Mouse (Mus musculus) embryonic facial prominence, embryonic 11.5 days (tissue): Measurements from ENCODE around the gene Gltp. TPM values are rescaled to one million over a fixed set of nuclear protein-coding genes. Genes with fewer than 3 reads are reported as not detected.
A peak's percentile ranks its signal among the peaks of the same experiment; 100 is the strongest.

Source experiments
- ATAC-seq: fragments of 200-750 bp; cut with Nextera tagmentation; replicated peaks from 2 replicates; pipeline ENCODE4 v1.8.0; 2017; ENCODE audit warnings: low read depth; ENCODE audit not compliant: insufficient number of reproducible peaks, low FRiP score, low TSS enrichment
- DNase-seq: peaks from one replicate; pipeline ENCODE4 v3.0.0-alpha.2; 2015; ENCODE audit warnings: low spot score
- H3K27ac ChIP-seq: fragments of 300-500 bp; sonication (generic); replicated peaks from 2 replicates; pipeline ENCODE4 v1.5.1; 2014; ENCODE audit warnings: mild to moderate bottlenecking, low read depth, low read length, control low read depth
- H3K27me3 ChIP-seq: fragments of 300-500 bp; sonication (generic); 2 replicates; pipeline ENCODE4 v1.6.1; 2014; ENCODE audit warnings: mild to moderate bottlenecking, low read length, moderate library complexity, mixed read lengths; ENCODE audit not compliant: control insufficient read depth, insufficient read depth
- H3K36me3 ChIP-seq: fragments of 300-500 bp; sonication (generic); replicated peaks from 2 replicates; pipeline ENCODE4 v1.6.1; 2014; ENCODE audit warnings: low read depth, mild to moderate bottlenecking, low read length, moderate library complexity, mixed read lengths; ENCODE audit not compliant: control insufficient read depth, insufficient read depth
- H3K4me1 ChIP-seq: fragments of 300-500 bp; sonication (generic); 2 replicates; pipeline ENCODE4 v1.6.1; 2014; ENCODE audit warnings: low read length, mixed read lengths; ENCODE audit not compliant: control insufficient read depth, insufficient read depth
- H3K4me2 ChIP-seq: fragments of 300-500 bp; sonication (generic); 2 replicates; pipeline ENCODE4 v1.6.1; 2014; ENCODE audit warnings: low read depth, mild to moderate bottlenecking, control low read depth, low read length, moderate library complexity
- H3K4me3 ChIP-seq: fragments of 300-500 bp; sonication (generic); 2 replicates; pipeline ENCODE4 v1.5.1; 2014; ENCODE audit warnings: low read depth, low read length, control low read depth
- H3K9ac ChIP-seq: fragments of 300-500 bp; sonication (generic); replicated peaks from 2 replicates; pipeline ENCODE4 v1.6.1; 2014; ENCODE audit warnings: mild to moderate bottlenecking, control low read depth, low read length
- H3K9me3 ChIP-seq: fragments of 300-500 bp; sonication (generic); replicated peaks from 2 replicates; pipeline ENCODE4 v1.6.1; 2016; ENCODE audit warnings: mild to moderate bottlenecking, low read length, inconsistent platforms, mixed read lengths; ENCODE audit not compliant: control insufficient read depth
- WGBS: fragments of 180-500 bp; shearing (Covaris S2); extraction: QIAGEN DNeasy Blood & Tissue Kit; methylation state at CpG from one replicate; pipeline ENCODE4 v1.1.7; 2014; 5-methylcytosine and 5-hydroxymethylcytosine counted together
- microRNA-seq: library from miRNA; unstranded; fragments of <30 nt; microRNA quantifications from one replicate; pipeline ENCODE4, GENCODE M21; 2016; ENCODE audit warnings: borderline number of aligned reads
- polyA plus RNA-seq: library from polyadenylated mRNA; unstranded; fragments of >200 nt; fragmentation: Nextera tagmentation; extraction: Ambion mirVana; gene quantifications from 2 replicates; pipeline ENCODE4 v1.2.1, GENCODE M21; 2014

Gltp gene
- polyA plus RNA-seq, 1 experiment from 2014 or later, result 57.3 TPM

DNA sequence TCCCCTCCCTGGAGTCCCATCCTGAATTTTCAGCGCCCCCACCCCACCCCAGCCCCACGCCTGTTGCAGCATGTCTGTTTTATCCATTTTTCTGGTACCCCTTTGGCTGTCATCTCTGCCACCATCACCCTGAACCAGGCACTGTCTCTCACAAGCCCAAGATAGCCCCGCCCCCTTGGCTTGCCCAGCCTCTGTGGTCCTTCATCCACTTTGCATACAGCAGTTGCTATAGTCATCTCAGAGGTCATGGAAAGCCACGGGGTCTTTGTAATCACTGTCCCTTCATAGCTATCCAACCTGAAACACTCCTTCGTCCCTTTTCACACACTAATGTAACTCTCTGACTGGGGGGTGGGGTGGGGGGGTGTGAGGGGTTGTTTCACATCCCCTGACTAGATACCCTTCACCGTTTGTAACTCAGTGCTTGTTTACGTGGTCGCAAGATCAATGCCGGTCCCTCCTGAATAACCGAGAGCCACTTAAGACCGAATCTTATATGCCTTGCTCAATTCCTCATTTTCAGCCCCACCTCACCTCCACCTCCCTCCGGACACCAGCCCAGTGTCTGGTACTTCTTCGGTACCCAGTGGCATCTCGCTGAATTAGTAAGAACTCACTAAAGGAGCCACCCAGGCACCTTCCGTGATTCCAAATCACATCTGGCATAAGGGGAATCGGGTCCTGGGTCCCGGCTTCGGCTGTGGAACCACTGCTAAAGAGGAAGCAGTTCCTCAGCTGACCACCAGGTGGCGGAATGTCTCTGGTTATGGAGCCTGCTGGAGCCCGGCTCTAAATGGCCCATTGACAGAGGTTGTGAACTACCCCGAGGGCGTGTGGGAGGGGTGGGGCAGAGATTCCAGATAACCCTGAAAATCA is 51.8 kb downstream of the Gltp start:
- Histone ChIP-seq H3K9ac (peak overlapping the region; percentile 22; the same call in 1 of the 2 replicates), H3K27me3 (no peaks in the 10 kb centered on the region), H3K4me3 (no peak overlapping the region), H3K4me2 (peak overlapping the region; percentile 29), H3K36me3 (no peaks in the 10 kb centered on the region), H3K9me3 (no peaks in the 10 kb centered on the region), H3K27ac (no peak overlapping the region), H3K4me1 (peaks cover 5% of the 10 kb centered on the region; the same call in 1 of the 2 replicates)
- DNase-seq (peak; percentile 95), ATAC-seq (peak; percentile 53; the same call in 1 of the 2 replicates)
- 16% methylated on average over 22 of the region's 22 CpGs for whole genome bisulfite sequencing

- DNase-seq (no peak), ATAC-seq (no peak)
- Histone ChIP-seq H3K36me3 (no peaks in the 10 kb centered on the region), H3K4me2 (no peak overlapping the region), H3K9ac (no peak overlapping the region), H3K27me3 (no peaks in the 10 kb centered on the region), H3K4me3 (no peak overlapping the region), H3K4me1 (peaks cover 5% of the 10 kb centered on the region; the same call in 1 of the 2 replicates), H3K27ac (no peak overlapping the region), H3K9me3 (no peaks in the 10 kb centered on the region)
- WGBS, result 81% methylated on average over 25 of the region's 25 CpGs
Observed at GRCm38 (mm10) chr5:114636091-114636490, 54.7 kb downstream of the Gltp start.

DNA sequence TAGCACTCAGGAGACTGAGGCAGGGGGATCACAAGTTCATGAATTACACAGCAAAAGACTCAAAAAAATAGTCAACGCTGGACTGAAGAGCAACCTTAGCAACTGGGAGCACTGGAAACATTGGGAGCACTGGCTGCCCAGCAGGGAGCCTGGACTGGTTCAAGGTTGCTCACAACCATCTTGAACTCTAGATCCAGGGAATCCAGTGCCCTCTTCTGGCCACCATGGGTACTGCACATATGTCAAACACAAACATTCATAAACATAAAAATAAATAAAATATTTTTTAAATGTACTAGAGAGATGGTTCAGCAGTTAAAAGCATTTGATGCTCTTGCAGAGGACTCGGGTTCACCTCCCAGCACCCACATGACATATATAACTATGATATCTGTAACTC is 59.4 kb downstream of the Gltp start:
- Histone ChIP-seq H3K36me3 (no peaks in the 10 kb centered on the region), H3K4me2 (no peak overlapping the region), H3K4me1 (no peaks in the 10 kb centered on the region), H3K9me3 (no peaks in the 10 kb centered on the region), H3K27ac (no peak overlapping the region), H3K4me3 (no peak overlapping the region), H3K27me3 (no peaks in the 10 kb centered on the region), H3K9ac (no peak overlapping the region)
- no peak for ATAC-seq
- WGBS, result 50% methylated on average over 2 of the region's 2 CpGs
- no peak for DNase-seq

DNA sequence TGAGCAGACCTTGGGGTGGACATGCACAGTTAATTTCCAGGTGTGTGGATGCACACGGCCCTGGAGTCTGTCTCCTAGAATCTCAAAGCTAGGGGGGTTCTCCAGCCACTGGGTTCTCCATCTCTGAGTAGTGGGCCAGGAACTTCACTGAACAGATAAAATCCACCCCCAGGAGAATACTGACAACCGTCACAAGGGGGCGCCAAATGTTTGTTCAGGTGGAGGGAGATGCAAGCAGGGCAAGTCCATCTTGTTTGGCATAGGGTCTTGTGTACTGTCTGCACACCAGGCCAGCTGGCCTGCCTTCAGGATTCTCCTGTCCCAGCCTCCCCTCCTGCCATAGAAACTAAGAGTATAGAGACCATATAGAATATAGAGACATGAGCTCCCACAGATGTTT is 65.2 kb downstream of the Gltp start:
- 25% methylated on average over 3 of the region's 3 CpGs for WGBS

DNA sequence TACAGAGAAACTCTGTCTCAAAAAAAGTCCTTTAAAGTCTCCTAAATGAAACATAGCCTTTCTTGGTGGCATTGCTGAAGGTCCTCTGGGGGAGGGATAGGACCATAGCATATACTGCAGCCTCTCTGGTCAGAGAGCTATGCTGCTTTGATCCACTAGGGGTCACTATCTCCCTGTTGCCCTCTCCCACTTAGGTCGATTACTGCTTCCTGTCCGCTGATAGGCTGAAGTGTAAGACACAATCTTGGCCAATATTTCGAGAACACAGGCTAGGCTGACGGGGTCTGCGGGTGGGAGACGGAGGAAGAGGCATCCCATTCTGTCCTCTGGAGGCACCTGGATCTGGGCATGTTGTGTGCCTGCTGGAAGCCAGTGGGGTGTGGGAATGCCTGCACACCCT is 70.5 kb downstream of the Gltp start:
- H3K4me2 ChIP-seq, result no peak overlapping the region
- WGBS, result 46% methylated on average over 6 of the region's 6 CpGs
- no peaks in the 10 kb centered on the region for H3K36me3 ChIP-seq
- ATAC-seq (no peak), DNase-seq (no peak)
- no peaks in the 10 kb centered on the region for H3K27me3 ChIP-seq
- no peak overlapping the region for H3K27ac ChIP-seq
- H3K9ac ChIP-seq, result no peak overlapping the region
- no peaks in the 10 kb centered on the region for H3K9me3 ChIP-seq
- no peak overlapping the region for H3K4me3 ChIP-seq
- no peaks in the 10 kb centered on the region for H3K4me1 ChIP-seq

More for the DNA sequence above, 65.2 kb downstream of the Gltp start:
- Histone ChIP-seq H3K9ac (no peak overlapping the region), H3K36me3 (no peaks in the 10 kb centered on the region), H3K27ac (no peak overlapping the region), H3K9me3 (no peaks in the 10 kb centered on the region), H3K27me3 (no peaks in the 10 kb centered on the region), H3K4me2 (no peak overlapping the region), H3K4me3 (no peak overlapping the region), H3K4me1 (no peaks in the 10 kb centered on the region)
- ATAC-seq, result no peak
- DNase-seq, result peak; percentile 76

Small RNA genes lying within 50 kb of the gene (microRNA-seq; reads per million reads assigned to microRNA genes)
- not detected for gene Mir7028

Other genes with a start within 250 kb of the Gltp start
- gene Mmab, start 246.9 kb downstream of the Gltp start, polyA plus RNA-seq, result 22.4 and 27.2 TPM in 2 replicates
- 53.0 and 60.9 TPM in 2 replicates for gene Mvk, start 246.7 kb downstream of the Gltp start, polyA plus RNA-seq
- gene Fam222a, start 123.0 kb downstream of the Gltp start, polyA plus RNA-seq, result 2.5 and 2.7 TPM in 2 replicates
- gene Trpv4, start 32.6 kb downstream of the Gltp start, polyA plus RNA-seq, result 0.85 and 1.1 TPM in 2 replicates
- gene Tchp, start 16.8 kb upstream of the Gltp start, polyA plus RNA-seq, result 11.1 and 12.0 TPM in 2 replicates
- 58.3 and 60.4 TPM in 2 replicates for gene Ankrd13a, start 83.7 kb upstream of the Gltp start, polyA plus RNA-seq
- 33.9 and 37.7 TPM in 2 replicates for gene Git2, start 84.5 kb upstream of the Gltp start, polyA plus RNA-seq
- 115 and 121 TPM in 2 replicates for gene 1500011B03Rik, start 132.5 kb upstream of the Gltp start, polyA plus RNA-seq
- not detected in 2 replicates for gene 4930519G04Rik, start 162.7 kb upstream of the Gltp start, polyA plus RNA-seq
- 0.14 and 0.29 TPM in 2 replicates for gene Gm9936, start 167.7 kb upstream of the Gltp start, polyA plus RNA-seq
- gene Oasl2, start 206.0 kb upstream of the Gltp start, polyA plus RNA-seq, result 2.5 and 2.7 TPM in 2 replicates
- gene Oasl1, start 232.3 kb upstream of the Gltp start, polyA plus RNA-seq, result 0.24 TPM in 2 replicates